8 mouse cellular contexts compared by ENCODE assay signal in the genomic region with DNA sequence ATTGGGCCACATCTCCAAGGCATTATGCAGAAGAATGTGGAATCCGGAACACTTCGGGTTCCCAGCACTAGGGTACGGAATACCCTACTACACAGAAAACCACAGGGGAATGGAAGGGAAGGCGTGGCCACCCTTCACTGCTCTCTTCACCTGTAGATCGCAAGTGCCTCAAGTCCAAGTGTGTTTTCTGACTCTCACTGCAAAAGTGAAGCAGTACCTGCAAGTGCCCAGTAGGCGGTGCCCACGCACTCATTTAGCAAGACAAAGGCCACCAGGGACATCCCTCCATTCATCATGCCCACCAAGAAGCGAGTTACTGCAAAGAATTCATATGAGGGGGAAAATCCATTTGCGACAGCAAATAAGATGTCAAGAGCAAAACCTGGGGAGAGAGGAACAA. TPM values are rescaled to one million over a fixed set of nuclear protein-coding genes. Genes with fewer than 3 reads are reported as not detected.
DNase-seq lines count a peak whose midpoint lies in the region; ATAC-seq and TF ChIP-seq lines count a peak whose summit lies in the region.

No protein-coding gene starts in this region.

- H3K36me3 ChIP-seq in ES-E14 (ENCODE audit: control insufficient read depth, insufficient read depth, low read length, poor library complexity, severe bottlenecking): no peaks in the 10 kb centered on the region
- H3K36me3 ChIP-seq in embryonic facial prominence, embryonic 14.5 days (ENCODE audit: control insufficient read depth, insufficient read depth, low read length): no peaks in the 10 kb centered on the region

- peak; percentile 86 for TF ChIP-seq CTCF in bone marrow, adult 2 months (IDR thresholded peaks at IDR 0.05; ENCODE audit: control insufficient read depth, insufficient read depth, low read length)

- H3K9ac ChIP-seq in ES-E14 (ENCODE audit: insufficient read depth, low read depth, low read length, poor library complexity, severe bottlenecking): no peak overlapping the region
- no peak overlapping the region for H3K9ac ChIP-seq in embryonic facial prominence, embryonic 14.5 days (ENCODE audit: low read depth, low read length)

- peak; percentile 78 for DNase-seq in ES-E14 (ENCODE audit: low read depth, low spot score)
- peak; percentile 91 for DNase-seq in embryonic facial prominence, embryonic 14.5 days (ENCODE audit: low spot score)
- DNase-seq in heart, postnatal 14 days: peak; percentile 69 to 78
- peak; percentile 53 to 68 for DNase-seq in layer of hippocampus, adult 8-10 months (ENCODE audit: low spot score in 2 of 2)
- DNase-seq in lung, postnatal 25 days (ENCODE audit: low spot score): peak; percentile 75
- peak; percentile 65 for DNase-seq in retina, postnatal 7 days (ENCODE audit: low read depth, low spot score)
- peak; percentile 46 for DNase-seq in urinary bladder, adult 2 months (ENCODE audit: low spot score)

- ATAC-seq in embryonic facial prominence, embryonic 14.5 days (ENCODE audit: low read depth): no peak

- WGBS in bone marrow, adult 2 months: 46% methylated on average over 9 of the region's 9 CpGs
- WGBS in embryonic facial prominence, embryonic 14.5 days: 26% methylated on average over 9 of the region's 9 CpGs

- in situ Hi-C loops in ES-E14 (cut with MboI; ENCODE audit: low sequenced_read_pairs in 2 of 2, unreplicated experiment in 2 of 2): no loop called here

- no peaks in the 10 kb centered on the region for H3K4me1 ChIP-seq in ES-E14 (ENCODE audit: control insufficient read depth in 2 of 2, insufficient read depth in 2 of 2, low read length in 2 of 2, poor library complexity in 1 of 2)
- H3K4me1 ChIP-seq in bone marrow, adult 2 months (ENCODE audit: control insufficient read depth, insufficient read depth, low read length): no peaks in the 10 kb centered on the region
- H3K4me1 ChIP-seq in embryonic facial prominence, embryonic 14.5 days (ENCODE audit: control insufficient read depth, insufficient read depth, low read length): no peaks in the 10 kb centered on the region

- intact Hi-C loops in heart, postnatal 14 days (cut with DNase I): loop anchor here (5.0 to 10.0 kb wide), 2 partner anchors 165 to 348 kb away; no protein-coding TSS in a partner anchor

- TF ChIP-seq POLR2A in bone marrow, adult 2 months (IDR thresholded peaks at IDR 0.05; ENCODE audit: borderline replicate concordance, control insufficient read depth, low read depth, low read length): no peak

- H3K27ac ChIP-seq in ES-E14 (ENCODE audit: insufficient read depth, low read depth, low read length, poor library complexity, severe bottlenecking): no peak overlapping the region
- no peak overlapping the region for H3K27ac ChIP-seq in bone marrow, adult 2 months (ENCODE audit: control insufficient read depth, insufficient read depth, low read depth, low read length, poor library complexity)
- no peak overlapping the region for H3K27ac ChIP-seq in embryonic facial prominence, embryonic 14.5 days (replicated peaks; ENCODE audit: low read depth, low read length)

- H3K9me3 ChIP-seq in ES-E14 (ENCODE audit: control insufficient read depth, insufficient read depth, low read depth, low read length): no peaks in the 10 kb centered on the region
- no peaks in the 10 kb centered on the region for H3K9me3 ChIP-seq in embryonic facial prominence, embryonic 14.5 days (ENCODE audit: control insufficient read depth, low read length)

- H3K4me3 ChIP-seq in ES-E14 (ENCODE audit: insufficient read depth in 1 of 2, low read depth in 1 of 2, low read length in 2 of 2, poor library complexity in 1 of 2, severe bottlenecking in 1 of 2): no peak overlapping the region
- H3K4me3 ChIP-seq in bone marrow, adult 2 months (replicated peaks; ENCODE audit: control insufficient read depth, low read depth, low read length): no peak overlapping the region
- H3K4me3 ChIP-seq in embryonic facial prominence, embryonic 14.5 days (ENCODE audit: low read depth, low read length): no peak overlapping the region

- no peak overlapping the region for H3K4me2 ChIP-seq in embryonic facial prominence, embryonic 14.5 days (ENCODE audit: low read depth, low read length)

- no peaks in the 10 kb centered on the region for H3K27me3 ChIP-seq in embryonic facial prominence, embryonic 14.5 days (replicated peaks; ENCODE audit: control insufficient read depth, insufficient read depth, low read length)

TF ChIP-seq in ES-E14, 5 proteins besides CTCF, POLR2A, EP300 and RAD21:
- TF ChIP-seq ZNF384 (IDR thresholded peaks at IDR 0.05; ENCODE audit: low read depth, low read length) (no peak), HCFC1 (IDR thresholded peaks at IDR 0.05; ENCODE audit: borderline replicate concordance, insufficient read depth, low read length) (no peak), MAFK (IDR thresholded peaks at IDR 0.05; ENCODE audit: insufficient read depth, low read depth, low read length) (no peak), CHD2 (IDR thresholded peaks at IDR 0.05; ENCODE audit: low read depth, low read length) (no peak), ZC3H11A (IDR thresholded peaks at IDR 0.05; ENCODE audit: borderline replicate concordance, low read depth, low read length) (peak; percentile 66)

RNA-seq across cellular contexts. Expression of a gene that starts 27.4 kb away (rescaled TPM):
- total RNA-seq in ES-E14 (2012; rRNA removed): 0.63 and 0.76 TPM in 2 replicates
- polyA plus RNA-seq in bone marrow, adult 2 months (2011; ENCODE audit: insufficient read depth, insufficient read length, low replicate concordance, missing spikeins): 8.2 and 19.1 TPM in 2 replicates
- 4.8 and 6.8 TPM in 2 replicates for polyA plus RNA-seq in embryonic facial prominence, embryonic 14.5 days (2014; fragmentation: Nextera tagmentation; extraction: Ambion mirVana)
- 1 to 10 TPM; 2.9 to 3.4 TPM for total RNA-seq in heart, postnatal 14 days (2021)
- 10 to 100 TPM in 2 of 4 experiments, 1 to 10 TPM in 2; 9.5 to 10.3 (median 10.1) TPM for total RNA-seq in layer of hippocampus, adult 8-10 months (2022)
- polyA plus RNA-seq in urinary bladder, adult 2 months (2012; rRNA removed): 7.1 and 8.4 TPM in 2 replicates

RNA-seq across cellular contexts. Expression of a gene that starts 48.1 kb away (rescaled TPM):
- 1.9 and 2.7 TPM in 2 replicates for total RNA-seq in ES-E14 (2012; rRNA removed)
- polyA plus RNA-seq in bone marrow, adult 2 months (2011; ENCODE audit: insufficient read depth, insufficient read length, low replicate concordance, missing spikeins): not detected in 2 replicates
- polyA plus RNA-seq in embryonic facial prominence, embryonic 14.5 days (2014; fragmentation: Nextera tagmentation; extraction: Ambion mirVana): 0.68 and 0.83 TPM in 2 replicates
- total RNA-seq in heart, postnatal 14 days (2021): not detected
- not detected for total RNA-seq in layer of hippocampus, adult 8-10 months (2022)
- 1.7 and 2.2 TPM in 2 replicates for polyA plus RNA-seq in urinary bladder, adult 2 months (2012; rRNA removed)
